In genomic region chr9:109096251-109096661, GRCm38 (mm10) we compare ENCODE assay signal across 8 mouse cellular contexts. TPM values are rescaled to one million over a fixed set of nuclear protein-coding genes. Genes with fewer than 3 reads are reported as not detected.
DNase-seq lines count a peak whose midpoint lies in the region; ATAC-seq and TF ChIP-seq lines count a peak whose summit lies in the region.

No protein-coding gene starts in this region.

- no peaks in the 10 kb centered on the region for H3K9me3 ChIP-seq in E14TG2a.4 (ENCODE audit: low read length)
- H3K9me3 ChIP-seq in embryonic facial prominence, embryonic 15.5 days (replicated peaks): no peaks in the 10 kb centered on the region
- H3K9me3 ChIP-seq in intestine, embryonic 15.5 days: no peaks in the 10 kb centered on the region
- no peaks in the 10 kb centered on the region for H3K9me3 ChIP-seq in midbrain, postnatal 0 days (ENCODE audit: low read length)

- H3K27ac ChIP-seq in embryonic facial prominence, embryonic 15.5 days (replicated peaks): peak overlapping the region; percentile 99
- H3K27ac ChIP-seq in intestine, embryonic 15.5 days: peak overlapping the region; percentile 98
- peak overlapping the region; percentile 97 for H3K27ac ChIP-seq in midbrain, postnatal 0 days (ENCODE audit: low read depth, low read length)

- ATAC-seq in embryonic facial prominence, embryonic 15.5 days (ENCODE audit: insufficient number of reproducible peaks, low FRiP score, low TSS enrichment, low read depth): no peak
- ATAC-seq in intestine, embryonic 15.5 days: no peak
- ATAC-seq in midbrain, postnatal 0 days (ENCODE audit: low FRiP score): no peak
- no peak for ATAC-seq in cerebellum, adult (ENCODE audit: insufficient number of reproducible peaks, low FRiP score, low TSS enrichment)

- WGBS in embryonic facial prominence, embryonic 15.5 days: 15% methylated on average over 9 of the region's 9 CpGs
- WGBS in intestine, embryonic 15.5 days: 18% methylated on average over 9 of the region's 9 CpGs
- 4% methylated on average over 9 of the region's 9 CpGs for WGBS in midbrain, postnatal 0 days

- H3K9ac ChIP-seq in embryonic facial prominence, embryonic 15.5 days: peak overlapping the region; percentile 82
- peak overlapping the region; percentile 84 for H3K9ac ChIP-seq in intestine, embryonic 15.5 days
- peak overlapping the region; percentile 88 for H3K9ac ChIP-seq in midbrain, postnatal 0 days (replicated peaks; ENCODE audit: low read length, poor library complexity, severe bottlenecking)

- peaks cover 82% of the 10 kb centered on the region for H3K4me1 ChIP-seq in E14TG2a.4 (replicated peaks; ENCODE audit: low read depth, low read length)
- peaks cover 65% of the 10 kb centered on the region for H3K4me1 ChIP-seq in embryonic facial prominence, embryonic 15.5 days
- peaks cover 56% of the 10 kb centered on the region for H3K4me1 ChIP-seq in intestine, embryonic 15.5 days (replicated peaks)
- H3K4me1 ChIP-seq in midbrain, postnatal 0 days (ENCODE audit: insufficient read depth, low read length): peaks cover 26% of the 10 kb centered on the region

- H3K27me3 ChIP-seq in E14TG2a.4 (ENCODE audit: insufficient read depth, low read length): no peaks in the 10 kb centered on the region
- H3K27me3 ChIP-seq in embryonic facial prominence, embryonic 15.5 days: no peaks in the 10 kb centered on the region
- H3K27me3 ChIP-seq in intestine, embryonic 15.5 days (replicated peaks): no peaks in the 10 kb centered on the region
- no peaks in the 10 kb centered on the region for H3K27me3 ChIP-seq in midbrain, postnatal 0 days (ENCODE audit: insufficient read depth, low read length)

- peak overlapping the region; percentile 84 for H3K4me2 ChIP-seq in embryonic facial prominence, embryonic 15.5 days (replicated peaks)
- H3K4me2 ChIP-seq in intestine, embryonic 15.5 days (replicated peaks): peak overlapping the region; percentile 85
- H3K4me2 ChIP-seq in midbrain, postnatal 0 days (ENCODE audit: low read depth, low read length, poor library complexity, severe bottlenecking): peak overlapping the region; percentile 87

- TF ChIP-seq CTCF in E14TG2a.4 (conservative IDR thresholded peaks at IDR 0.05; ENCODE audit: low read length): no peak
- TF ChIP-seq CTCF in midbrain, postnatal 0 days (IDR thresholded peaks at IDR 0.05): no peak

- peak; percentile 38 for DNase-seq in kidney, adult 18-20 months
- no peak for DNase-seq in kidney, postnatal 36 days
- peak; percentile 41 for DNase-seq in midbrain, postnatal 0 days (ENCODE audit: low spot score)
- no peak for DNase-seq in urinary bladder, postnatal 10 days (ENCODE audit: low spot score)

- H3K4me3 ChIP-seq in E14TG2a.4 (replicated peaks; ENCODE audit: low read length): peak overlapping the region; percentile 87
- H3K4me3 ChIP-seq in embryonic facial prominence, embryonic 15.5 days (replicated peaks): peak overlapping the region; percentile 76
- peak overlapping the region; percentile 72 for H3K4me3 ChIP-seq in intestine, embryonic 15.5 days (replicated peaks)
- peak overlapping the region; percentile 74 for H3K4me3 ChIP-seq in midbrain, postnatal 0 days (ENCODE audit: low read depth, low read length)

- peaks cover 36% of the 10 kb centered on the region for H3K36me3 ChIP-seq in E14TG2a.4 (ENCODE audit: insufficient read depth, low read length)
- peaks cover 18% of the 10 kb centered on the region; the same call in 1 of the 2 replicates for H3K36me3 ChIP-seq in embryonic facial prominence, embryonic 15.5 days
- peaks cover 9% of the 10 kb centered on the region; the same call in 1 of the 2 replicates for H3K36me3 ChIP-seq in intestine, embryonic 15.5 days
- H3K36me3 ChIP-seq in midbrain, postnatal 0 days (ENCODE audit: insufficient read depth, low read length): peaks cover 20% of the 10 kb centered on the region

RNA-seq across cellular contexts. Expression of gene Plxnb1, which starts 1.1 kb away (rescaled TPM):
- 14.4 and 15.7 TPM in 2 replicates for polyA plus RNA-seq in embryonic facial prominence, embryonic 15.5 days (2015; fragmentation: Nextera tagmentation; extraction: Ambion mirVana)
- 7.1 TPM in 2 replicates for polyA plus RNA-seq in intestine, embryonic 15.5 days (2015; fragmentation: Nextera tagmentation; extraction: Ambion mirVana)
- total RNA-seq in midbrain, postnatal 0 days (2014; rRNA removed): 64.8 and 73.2 TPM in 2 replicates
- 10.2 and 11.1 TPM in 2 replicates for polyA plus RNA-seq in midbrain, postnatal 0 days (2015; fragmentation: Nextera tagmentation; extraction: Ambion mirVana)

RNA-seq across cellular contexts. Expression of gene Tma7, which starts 13.9 kb away (rescaled TPM):
- polyA plus RNA-seq in embryonic facial prominence, embryonic 15.5 days (2015; fragmentation: Nextera tagmentation; extraction: Ambion mirVana): 509 and 534 TPM in 2 replicates
- 619 and 707 TPM in 2 replicates for polyA plus RNA-seq in intestine, embryonic 15.5 days (2015; fragmentation: Nextera tagmentation; extraction: Ambion mirVana)
- 129 and 162 TPM in 2 replicates for total RNA-seq in midbrain, postnatal 0 days (2014; rRNA removed)
- 766 and 825 TPM in 2 replicates for polyA plus RNA-seq in midbrain, postnatal 0 days (2015; fragmentation: Nextera tagmentation; extraction: Ambion mirVana)

RNA-seq across cellular contexts. Expression of gene Ccdc51, which starts 14.0 kb away (rescaled TPM):
- polyA plus RNA-seq in embryonic facial prominence, embryonic 15.5 days (2015; fragmentation: Nextera tagmentation; extraction: Ambion mirVana): 13.7 and 16.6 TPM in 2 replicates
- 16.1 and 17.2 TPM in 2 replicates for polyA plus RNA-seq in intestine, embryonic 15.5 days (2015; fragmentation: Nextera tagmentation; extraction: Ambion mirVana)
- 6.9 and 7.4 TPM in 2 replicates for total RNA-seq in midbrain, postnatal 0 days (2014; rRNA removed)
- 4.8 and 7.1 TPM in 2 replicates for polyA plus RNA-seq in midbrain, postnatal 0 days (2015; fragmentation: Nextera tagmentation; extraction: Ambion mirVana)

RNA-seq across cellular contexts. Expression of gene Atrip, which starts 22.3 kb away (rescaled TPM):
- polyA plus RNA-seq in embryonic facial prominence, embryonic 15.5 days (2015; fragmentation: Nextera tagmentation; extraction: Ambion mirVana): 26.8 and 30.8 TPM in 2 replicates
- polyA plus RNA-seq in intestine, embryonic 15.5 days (2015; fragmentation: Nextera tagmentation; extraction: Ambion mirVana): 21.3 and 22.4 TPM in 2 replicates
- total RNA-seq in midbrain, postnatal 0 days (2014; rRNA removed): 34.7 and 35.1 TPM in 2 replicates
- polyA plus RNA-seq in midbrain, postnatal 0 days (2015; fragmentation: Nextera tagmentation; extraction: Ambion mirVana): 32.9 and 34.7 TPM in 2 replicates

RNA-seq across cellular contexts. Expression of gene Trex1, which starts 36.7 kb away (rescaled TPM):
- 21.0 and 22.5 TPM in 2 replicates for polyA plus RNA-seq in embryonic facial prominence, embryonic 15.5 days (2015; fragmentation: Nextera tagmentation; extraction: Ambion mirVana)
- polyA plus RNA-seq in intestine, embryonic 15.5 days (2015; fragmentation: Nextera tagmentation; extraction: Ambion mirVana): 12.5 and 13.4 TPM in 2 replicates
- total RNA-seq in midbrain, postnatal 0 days (2014; rRNA removed): 22.5 and 28.1 TPM in 2 replicates
- 14.8 and 18.6 TPM in 2 replicates for polyA plus RNA-seq in midbrain, postnatal 0 days (2015; fragmentation: Nextera tagmentation; extraction: Ambion mirVana)

Comparison
In these comparisons a context has a peak if more than half of its experiments do, and no peak if none do; other contexts are left out.
1. DNase-seq: peak in kidney, adult 18-20 months (single experiment) and midbrain, postnatal 0 days (single experiment); none in kidney, postnatal 36 days (0 of 2) and urinary bladder, postnatal 10 days (single experiment).
2. Peak in every context shown above with its lines, with median percentiles within 50 percentile points of each other: H3K4me3 ChIP-seq, H3K27ac ChIP-seq, H3K4me2 ChIP-seq and H3K9ac ChIP-seq.